Mouse (Mus musculus): ENCODE data around the gene Inca1. TPM values are rescaled to one million over a fixed set of nuclear protein-coding genes. Genes with fewer than 3 reads are reported as not detected.

The Inca1 gene
- polyA plus RNA-seq, 1 experiment: not detected

GRCm38 (mm10) chr11:70689578-70689977 is 10.4 kb downstream of the Inca1 start:
- H3K9me3 ChIP-seq (ENCODE audit: control insufficient read depth, low read length): no peaks in the 10 kb centered on the region
- peaks cover 20% of the 10 kb centered on the region for H3K4me1 ChIP-seq (ENCODE audit: control insufficient read depth)
- TF ChIP-seq GATA1 (IDR thresholded peaks at IDR 0.05; ENCODE audit: low read length): no peak
- no peak for TF ChIP-seq TAL1 (IDR thresholded peaks at IDR 0.05; ENCODE audit: low read length)
- H3K36me3 ChIP-seq (ENCODE audit: control insufficient read depth): peaks cover 4% of the 10 kb centered on the region
- H3K4me3 ChIP-seq (replicated peaks): no peak overlapping the region
- H3K27me3 ChIP-seq (ENCODE audit: control insufficient read depth): peaks cover 36% of the 10 kb centered on the region

DNA sequence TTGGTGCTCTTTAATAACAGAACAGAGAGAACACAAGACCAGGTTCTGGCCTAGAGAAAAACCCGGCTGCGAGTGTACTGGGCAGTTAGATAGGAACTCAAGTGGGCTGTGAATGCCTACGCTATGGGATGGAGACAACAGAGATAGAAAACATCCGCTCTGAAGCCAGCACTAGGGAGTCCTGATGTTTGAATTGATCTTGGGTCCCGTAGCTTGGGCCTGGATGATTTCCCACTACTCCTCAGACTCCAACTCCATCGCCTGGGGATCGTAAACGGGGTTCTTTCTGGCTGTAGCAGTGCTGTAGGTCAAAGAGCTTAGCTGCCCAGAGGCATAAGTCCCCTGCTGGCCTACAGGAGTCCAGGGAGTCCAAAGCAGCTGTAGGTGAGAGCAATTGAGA is 11.6 kb downstream of the Inca1 start:
- peaks cover 25% of the 10 kb centered on the region for H3K27me3 ChIP-seq (ENCODE audit: control insufficient read depth)
- H3K4me1 ChIP-seq (ENCODE audit: control insufficient read depth): peaks cover 20% of the 10 kb centered on the region
- peaks cover 9% of the 10 kb centered on the region for H3K36me3 ChIP-seq (ENCODE audit: control insufficient read depth)
- peak overlapping the region; percentile 76 for H3K4me3 ChIP-seq (replicated peaks)
- TF ChIP-seq TAL1 (IDR thresholded peaks at IDR 0.05; ENCODE audit: low read length) (no peak), GATA1 (IDR thresholded peaks at IDR 0.05; ENCODE audit: low read length) (no peak)
- H3K9me3 ChIP-seq (ENCODE audit: control insufficient read depth, low read length): no peaks in the 10 kb centered on the region

DNA sequence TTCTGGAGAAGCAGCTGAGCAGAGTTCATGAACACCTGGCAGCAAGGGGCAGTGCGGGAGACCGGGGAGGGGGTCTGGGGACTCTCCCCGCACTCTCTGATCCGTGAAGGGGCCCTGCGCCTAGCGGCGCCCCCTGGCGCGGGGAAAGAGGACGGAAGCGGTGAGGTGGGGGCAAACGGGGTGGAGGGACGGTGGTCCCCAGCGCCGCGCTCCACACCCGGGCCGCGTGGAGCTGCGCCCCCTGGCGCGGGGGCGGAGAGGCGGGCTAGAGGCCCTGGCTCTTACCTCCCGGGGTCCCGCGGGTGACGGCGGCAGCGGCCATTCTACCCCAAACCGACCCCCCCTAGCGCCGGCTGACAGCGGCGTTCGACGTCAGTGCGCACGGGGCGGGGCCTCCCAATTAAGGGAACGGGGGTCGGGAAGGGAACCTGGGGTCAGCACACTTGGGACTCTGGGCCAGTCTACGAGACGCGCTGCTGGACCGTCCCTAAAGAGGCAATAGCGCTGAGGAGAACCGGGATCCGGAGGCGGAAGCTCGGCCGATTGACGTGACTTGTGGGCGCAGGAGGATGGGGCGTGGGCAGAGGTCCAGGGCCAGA is 12.3 kb downstream of the Inca1 start, which contains the start of gene Camta2:
TSS of gene Camta2 (minus strand) at position 505 of the 599 bp plus-strand sequence.
- TF ChIP-seq TAL1 (IDR thresholded peaks at IDR 0.05; ENCODE audit: low read length) (no peak), GATA1 (IDR thresholded peaks at IDR 0.05; ENCODE audit: low read length) (no peak)
- peaks cover 15% of the 10 kb centered on the region for H3K36me3 ChIP-seq (ENCODE audit: control insufficient read depth)
- peak within 1 kb of the TSS; percentile 76 for H3K4me3 ChIP-seq (replicated peaks)
- no peaks in the 10 kb centered on the region for H3K9me3 ChIP-seq (ENCODE audit: control insufficient read depth, low read length)
- peaks cover 20% of the 10 kb centered on the region for H3K4me1 ChIP-seq (ENCODE audit: control insufficient read depth)
- peaks cover 24% of the 10 kb centered on the region for H3K27me3 ChIP-seq (ENCODE audit: control insufficient read depth)

DNA sequence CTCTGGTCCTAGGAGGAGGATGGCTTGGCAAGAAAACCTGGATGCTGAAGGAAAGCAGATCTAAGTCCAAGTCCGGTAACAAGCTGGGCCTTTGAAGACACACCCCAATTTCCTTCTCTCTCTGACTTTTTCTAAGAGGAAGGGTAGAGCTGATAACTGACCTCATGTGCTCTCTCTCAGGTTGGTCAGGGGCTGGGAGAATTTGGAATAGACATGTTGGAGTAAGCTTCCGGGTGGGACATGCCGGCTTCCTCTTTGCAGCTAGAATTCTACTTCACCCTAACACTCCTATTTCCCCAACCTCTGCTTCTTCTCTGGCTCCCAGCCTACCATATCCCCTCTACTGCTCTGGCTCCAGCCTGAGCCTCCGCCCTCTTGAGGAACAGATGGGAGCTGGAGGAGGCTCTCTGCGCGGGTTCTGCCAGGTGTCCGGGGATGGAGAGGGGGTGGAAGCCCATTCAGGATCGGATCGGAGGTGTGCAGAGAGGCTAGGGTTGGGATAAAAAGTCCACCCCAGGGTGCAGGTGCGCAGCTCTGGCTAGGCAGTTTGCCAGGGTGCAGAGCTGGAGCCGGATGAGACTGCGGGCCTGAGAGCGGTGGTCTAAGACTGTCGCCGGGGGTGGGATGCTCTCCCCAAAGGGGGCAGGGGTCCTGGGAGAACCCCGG is 12.9 kb downstream of the Inca1 start:
- Histone ChIP-seq H3K27me3 (ENCODE audit: control insufficient read depth) (peaks cover 20% of the 10 kb centered on the region), H3K9me3 (ENCODE audit: control insufficient read depth, low read length) (no peaks in the 10 kb centered on the region), H3K4me3 (replicated peaks) (peak overlapping the region; percentile 76), H3K36me3 (ENCODE audit: control insufficient read depth) (peaks cover 20% of the 10 kb centered on the region), H3K4me1 (ENCODE audit: control insufficient read depth) (peaks cover 20% of the 10 kb centered on the region)
- TF ChIP-seq TAL1 (IDR thresholded peaks at IDR 0.05; ENCODE audit: low read length) (no peak), GATA1 (IDR thresholded peaks at IDR 0.05; ENCODE audit: low read length) (no peak)

DNA sequence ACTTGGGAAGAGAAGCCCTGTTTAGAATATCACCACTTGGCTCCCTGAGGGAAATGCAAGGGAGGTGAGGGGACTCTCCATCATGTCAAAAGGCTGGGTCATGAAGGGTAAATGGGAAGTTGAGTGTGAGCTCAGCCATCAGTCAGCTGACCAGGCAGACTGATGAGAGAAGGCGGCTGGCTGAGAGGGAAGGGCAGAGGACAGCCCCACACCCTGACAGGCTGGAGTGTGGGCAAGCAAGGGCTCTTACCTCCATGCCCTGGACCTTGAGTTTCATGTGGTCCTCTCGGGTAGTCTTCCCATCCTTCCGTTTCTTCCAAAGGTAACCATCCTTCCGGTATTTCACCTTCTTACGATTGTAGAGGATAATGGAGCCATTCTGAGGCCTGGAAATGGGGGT is 16.3 kb downstream of the Inca1 start:
- H3K4me3 ChIP-seq (replicated peaks): no peak overlapping the region
- H3K9me3 ChIP-seq (ENCODE audit: control insufficient read depth, low read length): no peaks in the 10 kb centered on the region
- H3K36me3 ChIP-seq (ENCODE audit: control insufficient read depth): peaks cover 34% of the 10 kb centered on the region
- H3K4me1 ChIP-seq (ENCODE audit: control insufficient read depth): peaks cover 21% of the 10 kb centered on the region
- peaks cover 6% of the 10 kb centered on the region for H3K27me3 ChIP-seq (ENCODE audit: control insufficient read depth)
- TF ChIP-seq GATA1 (IDR thresholded peaks at IDR 0.05; ENCODE audit: low read length) (no peak), TAL1 (IDR thresholded peaks at IDR 0.05; ENCODE audit: low read length) (no peak)

- Histone ChIP-seq H3K27me3 (ENCODE audit: control insufficient read depth) (no peaks in the 10 kb centered on the region), H3K9me3 (ENCODE audit: control insufficient read depth, low read length) (no peaks in the 10 kb centered on the region), H3K4me3 (replicated peaks) (no peak overlapping the region), H3K36me3 (ENCODE audit: control insufficient read depth) (peaks cover 34% of the 10 kb centered on the region), H3K4me1 (ENCODE audit: control insufficient read depth) (peaks cover 11% of the 10 kb centered on the region)
- TF ChIP-seq GATA1 (IDR thresholded peaks at IDR 0.05; ENCODE audit: low read length) (no peak), TAL1 (IDR thresholded peaks at IDR 0.05; ENCODE audit: low read length) (no peak)
These were observed 17.9 kb downstream of the Inca1 start for GRCm38 (mm10) chr11:70681897-70682581.

GRCm38 (mm10) chr11:70681170-70681569 is 18.8 kb downstream of the Inca1 start:
- H3K36me3 ChIP-seq (ENCODE audit: control insufficient read depth): peaks cover 36% of the 10 kb centered on the region
- no peak overlapping the region for H3K4me3 ChIP-seq (replicated peaks)
- H3K4me1 ChIP-seq (ENCODE audit: control insufficient read depth): peaks cover 10% of the 10 kb centered on the region
- no peaks in the 10 kb centered on the region for H3K27me3 ChIP-seq (ENCODE audit: control insufficient read depth)
- TF ChIP-seq GATA1 (IDR thresholded peaks at IDR 0.05; ENCODE audit: low read length) (no peak), TAL1 (IDR thresholded peaks at IDR 0.05; ENCODE audit: low read length) (no peak)
- H3K9me3 ChIP-seq (ENCODE audit: control insufficient read depth, low read length): no peaks in the 10 kb centered on the region

DNA sequence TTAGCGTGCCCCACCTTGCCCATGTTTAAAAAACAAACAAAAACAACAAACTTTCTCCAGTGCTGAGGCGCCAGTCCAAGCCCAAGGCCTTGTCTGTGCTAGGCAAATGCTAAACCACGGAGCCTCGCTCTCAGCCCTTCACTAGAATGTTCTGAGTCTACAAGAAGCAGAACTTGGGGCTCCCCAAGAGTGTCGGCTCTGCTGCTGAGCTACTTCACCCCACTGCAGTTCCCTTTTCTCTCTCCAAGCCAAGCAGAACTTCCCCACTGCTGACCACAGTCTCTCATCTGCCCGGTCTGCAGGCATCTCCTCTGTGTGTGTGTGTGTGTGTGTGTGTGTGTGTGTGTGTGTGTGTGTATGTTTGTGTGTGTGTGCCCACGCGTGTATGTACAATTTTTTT is 20.1 kb downstream of the Inca1 start:
- Histone ChIP-seq H3K9me3 (ENCODE audit: control insufficient read depth, low read length) (no peaks in the 10 kb centered on the region), H3K4me1 (ENCODE audit: control insufficient read depth) (peaks cover 10% of the 10 kb centered on the region), H3K27me3 (ENCODE audit: control insufficient read depth) (no peaks in the 10 kb centered on the region), H3K36me3 (ENCODE audit: control insufficient read depth) (peaks cover 42% of the 10 kb centered on the region), H3K4me3 (replicated peaks) (no peak overlapping the region)
- TF ChIP-seq GATA1 (IDR thresholded peaks at IDR 0.05; ENCODE audit: low read length) (no peak), TAL1 (IDR thresholded peaks at IDR 0.05; ENCODE audit: low read length) (no peak)

- Histone ChIP-seq H3K4me1 (ENCODE audit: control insufficient read depth) (peaks cover 10% of the 10 kb centered on the region), H3K36me3 (ENCODE audit: control insufficient read depth) (peaks cover 44% of the 10 kb centered on the region)
- TF ChIP-seq TAL1 (IDR thresholded peaks at IDR 0.05; ENCODE audit: low read length) (no peak), GATA1 (IDR thresholded peaks at IDR 0.05; ENCODE audit: low read length) (no peak)
These were observed 20.6 kb downstream of the Inca1 start for GRCm38 (mm10) chr11:70679361-70679760.

More at GRCm38 (mm10) chr11:70679361-70679760, 20.6 kb downstream of the Inca1 start:
- H3K27me3 ChIP-seq (ENCODE audit: control insufficient read depth): no peaks in the 10 kb centered on the region
- no peaks in the 10 kb centered on the region for H3K9me3 ChIP-seq (ENCODE audit: control insufficient read depth, low read length)
- H3K4me3 ChIP-seq (replicated peaks): no peak overlapping the region

Measured in erythroblast, embryonic 14.5 days (primary cell).